Mouse (Mus musculus) stomach, postnatal 0 days (tissue): ENCODE results near the gene Rnf181. TPM values are rescaled to one million over a fixed set of nuclear protein-coding genes. Genes with fewer than 3 reads are reported as not detected.

ENCODE experiments used
- ATAC-seq: fragments of 200-750 bp; cut with Nextera tagmentation; 2 replicates; pipeline ENCODE4 v1.8.0; 2017; ENCODE audit not compliant: low FRiP score, low TSS enrichment
- DNase-seq: peaks from one replicate; pipeline ENCODE4 v3.0.0-alpha.2; 2016; ENCODE audit warnings: low spot score
- H3K27ac ChIP-seq: fragments of 300-500 bp; sonication (generic); replicated peaks from 2 replicates; pipeline ENCODE4 v1.5.1; 2014; ENCODE audit warnings: mild to moderate bottlenecking, control low read depth
- H3K27me3 ChIP-seq: fragments of 300-500 bp; sonication (generic); 2 replicates; pipeline ENCODE4 v1.6.1; 2014; ENCODE audit warnings: low read length; ENCODE audit not compliant: control insufficient read depth, insufficient read depth
- H3K36me3 ChIP-seq: fragments of 300-500 bp; sonication (generic); 2 replicates; pipeline ENCODE4 v1.6.1; 2014; ENCODE audit warnings: low read length, mixed read lengths; ENCODE audit not compliant: control insufficient read depth, insufficient read depth
- H3K4me1 ChIP-seq: fragments of 300-500 bp; sonication (generic); replicated peaks from 2 replicates; pipeline ENCODE4 v1.6.1; 2014; ENCODE audit warnings: antibody characterized with exemption; ENCODE audit not compliant: control insufficient read depth, insufficient read depth
- H3K4me2 ChIP-seq: fragments of 300-500 bp; sonication (generic); replicated peaks from 2 replicates; pipeline ENCODE4 v1.6.1; 2014; ENCODE audit warnings: low read depth, mild to moderate bottlenecking, control low read depth, moderate library complexity
- H3K4me3 ChIP-seq: fragments of 300-500 bp; sonication (generic); 2 replicates; pipeline ENCODE4 v1.5.1; 2014; ENCODE audit warnings: low read depth, low read length, control low read depth
- H3K9ac ChIP-seq: fragments of 300-500 bp; sonication (generic); 2 replicates; pipeline ENCODE4 v1.6.1; 2014; ENCODE audit warnings: mild to moderate bottlenecking, low read length, control low read depth, mixed read lengths
- H3K9me3 ChIP-seq: fragments of 300-500 bp; sonication (generic); 2 replicates; pipeline ENCODE4 v1.6.1; 2016; ENCODE audit warnings: low read length; ENCODE audit not compliant: control insufficient read depth
- CTCF ChIP-seq: IDR thresholded peaks from 2 replicates; pipeline ENCODE4 v1.5.1; 2016; ENCODE audit warnings: antibody characterized with exemption, low read depth, mild to moderate bottlenecking, moderate library complexity
- EP300 ChIP-seq: optimal IDR thresholded peaks from 2 replicates; pipeline ENCODE3; 2016; ENCODE audit warnings: antibody characterized with exemption
- WGBS: fragments of 180-500 bp; shearing (Covaris S2); extraction: QIAGEN DNeasy Blood & Tissue Kit; methylation state at CpG from one replicate; pipeline ENCODE4 v1.1.7; 2014; 5-methylcytosine and 5-hydroxymethylcytosine counted together
- polyA plus RNA-seq: library from polyadenylated mRNA; unstranded; fragments of >200 nt; fragmentation: Nextera tagmentation; extraction: Ambion mirVana; gene quantifications from 2 replicates; pipeline ENCODE4 v1.2.1, GENCODE M21; 2015

The Rnf181 gene
- polyA plus RNA-seq, 1 experiment from 2014 or later = 136 TPM

- H3K36me3 ChIP-seq = peaks cover 22% of the 10 kb centered on the region
- no peaks in the 10 kb centered on the region for H3K9me3 ChIP-seq
- H3K4me2 ChIP-seq = no peak overlapping the region
- ATAC-seq = peak; percentile 97
- H3K4me3 ChIP-seq = no peak overlapping the region
- H3K27me3 ChIP-seq = no peaks in the 10 kb centered on the region
- H3K9ac ChIP-seq = no peak overlapping the region
- H3K4me1 ChIP-seq = no peaks in the 10 kb centered on the region
- peak; percentile 79 for DNase-seq
- WGBS = 55% methylated on average over 6 of the region's 6 CpGs
- TF ChIP-seq EP300 (no peak), CTCF (peak; percentile 74)
- 0 out of 2 replicates have a peak overlapping the region, but pooled peaks have one; percentile 8 for H3K27ac ChIP-seq
Measured at GRCm38 (mm10) chr6:72326274-72326673, 40.5 kb downstream of the Rnf181 start.

DNA sequence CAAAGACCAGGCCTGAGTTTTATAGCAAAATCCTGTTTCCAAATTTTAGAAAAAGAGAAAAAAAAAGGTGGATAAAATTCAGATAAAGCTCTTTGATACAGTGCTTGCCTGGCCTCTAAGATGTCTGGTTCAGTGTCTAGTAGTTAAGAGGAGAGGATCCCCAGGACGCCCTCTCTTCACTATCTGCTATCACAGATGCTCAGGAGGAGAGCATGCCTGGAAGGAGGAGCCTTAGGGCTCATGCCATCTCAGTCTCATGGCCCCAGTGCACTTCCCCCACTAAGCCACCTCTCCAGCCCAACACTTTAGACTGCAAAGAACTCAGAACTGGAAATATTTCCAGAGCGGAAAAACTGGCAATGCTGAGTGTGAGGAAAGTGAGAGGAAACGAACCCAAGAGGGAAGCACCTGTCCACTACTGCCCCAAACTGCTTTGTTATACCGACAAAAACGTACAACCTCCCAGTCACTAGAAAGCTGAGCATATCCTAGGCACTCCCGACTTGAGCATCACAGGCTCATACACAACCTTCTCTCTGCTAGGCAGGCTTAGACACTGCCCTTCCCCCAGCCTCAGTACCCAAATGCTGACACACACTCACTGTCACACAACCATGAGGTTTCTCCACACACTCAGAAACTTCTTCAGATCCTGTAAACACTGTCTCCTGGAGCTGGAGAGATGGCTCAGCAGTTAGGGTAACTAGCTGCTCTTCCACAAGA lies 42.8 kb downstream of the Rnf181 start:
- TF ChIP-seq EP300 (no peak), CTCF (no peak)
- Histone ChIP-seq H3K4me1 (no peaks in the 10 kb centered on the region), H3K9ac (no peak overlapping the region), H3K9me3 (no peaks in the 10 kb centered on the region), H3K36me3 (peaks cover 29% of the 10 kb centered on the region), H3K27me3 (no peaks in the 10 kb centered on the region), H3K27ac (no peak overlapping the region), H3K4me3 (no peak overlapping the region), H3K4me2 (no peak overlapping the region)
- 89% methylated on average over 6 of the region's 6 CpGs for WGBS
- ATAC-seq (no peak), DNase-seq (no peak)

- H3K4me1 ChIP-seq = no peaks in the 10 kb centered on the region
- DNase-seq = no peak
Measured at GRCm38 (mm10) chr6:72322936-72323335, 43.8 kb downstream of the Rnf181 start.

GRCm38 (mm10) chr6:72319019-72319418 lies 47.7 kb downstream of the Rnf181 start:
- no peaks in the 10 kb centered on the region for H3K27me3 ChIP-seq
- peaks cover 14% of the 10 kb centered on the region for H3K36me3 ChIP-seq
- no peak overlapping the region for H3K4me3 ChIP-seq
- no peak overlapping the region for H3K9ac ChIP-seq
- TF ChIP-seq CTCF (peak; percentile 73), EP300 (no peak)
- no peaks in the 10 kb centered on the region for H3K4me1 ChIP-seq
- no peak for ATAC-seq
- DNase-seq = peak; percentile 65
- H3K9me3 ChIP-seq = no peaks in the 10 kb centered on the region
- no peak overlapping the region for H3K4me2 ChIP-seq
- WGBS = 76% methylated on average over 11 of the region's 11 CpGs
- no peak overlapping the region for H3K27ac ChIP-seq

More at GRCm38 (mm10) chr6:72322936-72323335, 43.8 kb downstream of the Rnf181 start:
- no peak overlapping the region for H3K27ac ChIP-seq
- no peak overlapping the region for H3K9ac ChIP-seq
- no peak overlapping the region for H3K4me3 ChIP-seq
- H3K27me3 ChIP-seq = no peaks in the 10 kb centered on the region
- H3K36me3 ChIP-seq = peaks cover 21% of the 10 kb centered on the region
- ATAC-seq = no peak
- 96% methylated on average over 3 of the region's 3 CpGs for WGBS
- H3K9me3 ChIP-seq = no peaks in the 10 kb centered on the region
- H3K4me2 ChIP-seq = no peak overlapping the region
- no peak for TF ChIP-seq EP300
- TF ChIP-seq CTCF = no peak

DNA sequence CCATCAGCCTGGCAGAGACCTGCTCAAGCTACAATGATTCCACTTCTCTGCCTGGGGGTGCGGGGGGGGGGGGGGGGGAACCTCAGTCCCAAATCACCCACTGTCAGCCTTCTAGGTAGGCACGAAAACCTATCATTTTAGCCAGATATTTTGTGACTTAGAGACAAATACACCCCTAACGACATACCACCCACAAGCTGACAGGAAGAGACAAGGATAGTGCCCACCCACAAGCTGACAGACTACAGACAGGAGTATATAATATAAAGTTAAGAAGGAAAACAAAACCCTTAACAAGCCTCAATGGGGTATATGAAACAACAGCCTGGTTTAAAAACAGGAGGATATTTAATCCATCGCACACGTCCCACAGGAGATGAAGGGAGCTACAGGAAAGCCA lies 48.3 kb downstream of the Rnf181 start:
- 88% methylated on average over 5 of the region's 5 CpGs for WGBS
- no peak for TF ChIP-seq EP300
- Histone ChIP-seq H3K9me3 (no peaks in the 10 kb centered on the region), H3K4me2 (no peak overlapping the region), H3K27me3 (no peaks in the 10 kb centered on the region), H3K4me1 (no peaks in the 10 kb centered on the region), H3K9ac (no peak overlapping the region), H3K27ac (no peak overlapping the region), H3K36me3 (peaks cover 11% of the 10 kb centered on the region; the same call in 1 of the 2 replicates), H3K4me3 (no peak overlapping the region)
- ATAC-seq = no peak
- no peak for DNase-seq

- H3K4me1 ChIP-seq = no peaks in the 10 kb centered on the region
- no peaks in the 10 kb centered on the region for H3K9me3 ChIP-seq
- H3K27ac ChIP-seq = no peak overlapping the region
- H3K9ac ChIP-seq = no peak overlapping the region
- no peak overlapping the region for H3K4me3 ChIP-seq
- ATAC-seq (no peak), DNase-seq (no peak)
- WGBS = 50% methylated on average over 1 of the region's 1 CpGs
- H3K4me2 ChIP-seq = no peak overlapping the region
- H3K27me3 ChIP-seq = no peaks in the 10 kb centered on the region
- TF ChIP-seq EP300 (no peak), CTCF (0 out of 2 replicates have a peak, but pooled peaks have one; percentile 3)
- H3K36me3 ChIP-seq = peaks cover 7% of the 10 kb centered on the region; the same call in 1 of the 2 replicates
Measured at GRCm38 (mm10) chr6:72316044-72316443, 50.7 kb downstream of the Rnf181 start.
